Mouse (Mus musculus) left cerebral cortex, adult 11 months (tissue): ENCODE measurements around the gene Gsta2.
"Not testable (repeated sequence)": the region's sequence is repeated elsewhere in the genome, so short reads cannot be mapped to it uniquely, and the experiment has no call there.

Experiments used
- DNase-seq: peaks from one replicate; pipeline ENCODE4 v3.0.0; 2022; ENCODE audit warnings: low spot score

Gsta2 gene

DNA sequence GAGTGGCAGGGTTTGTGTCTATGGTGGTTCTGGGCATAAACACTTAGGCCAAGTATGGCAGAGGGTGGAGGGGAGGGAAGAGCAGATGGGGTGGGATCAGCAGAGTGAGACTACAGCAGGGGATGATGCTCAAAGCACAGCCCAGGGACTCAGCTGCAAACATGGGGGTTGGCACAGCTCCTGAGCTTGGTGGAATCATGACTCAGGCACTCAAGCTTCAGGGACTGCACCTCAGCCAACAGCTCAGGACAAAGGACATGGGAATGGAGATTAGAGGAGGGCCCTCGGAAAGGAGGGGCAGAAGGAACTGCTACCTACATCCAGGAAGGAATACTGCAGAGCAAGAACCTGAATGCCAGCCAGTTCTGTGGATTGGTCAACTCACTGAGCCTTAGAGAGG, 56.4 kb downstream of the Gsta2 start:
- DNase-seq: not testable (repeated sequence)

DNA sequence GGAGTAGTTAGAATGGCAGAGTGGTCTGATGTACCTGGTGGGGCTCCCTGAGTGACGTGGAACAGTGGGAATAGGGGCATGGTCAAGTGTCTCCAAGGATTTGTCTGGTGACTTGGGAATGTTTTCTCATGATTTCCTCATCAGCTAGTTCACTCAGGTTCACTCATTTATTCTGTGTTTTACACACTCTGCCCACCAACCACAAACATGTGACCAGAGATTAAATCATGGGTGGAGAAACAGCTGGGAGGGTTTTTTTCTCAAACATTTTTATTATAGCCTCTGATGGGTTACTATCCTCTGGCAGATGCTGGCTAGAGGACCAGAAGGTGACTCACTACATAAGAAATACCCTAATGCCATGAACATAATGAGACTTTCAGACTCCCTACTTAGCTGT, 57.4 kb downstream of the Gsta2 start:
- DNase-seq: no peak

DNA sequence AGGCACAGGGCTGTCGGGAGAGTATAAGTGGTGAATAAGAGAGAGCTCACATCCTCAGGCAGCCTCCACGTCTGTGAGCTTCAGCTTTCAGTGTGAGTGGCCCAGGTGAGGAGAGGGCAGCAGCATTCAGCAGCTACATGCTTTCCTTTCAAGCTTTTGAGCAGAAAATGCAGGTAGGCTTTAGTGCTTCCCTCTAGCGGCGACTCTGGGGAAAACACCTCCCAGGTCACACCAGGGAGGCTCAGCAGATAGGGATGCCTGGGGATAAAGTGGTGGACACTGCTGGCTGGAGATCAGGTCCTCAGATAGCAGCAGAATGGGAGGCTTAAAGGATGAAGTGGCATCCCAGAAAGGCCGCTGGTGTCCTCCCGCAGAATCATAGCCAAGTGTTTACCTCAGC, 59.5 kb downstream of the Gsta2 start:
- not testable (repeated sequence) for DNase-seq

DNA sequence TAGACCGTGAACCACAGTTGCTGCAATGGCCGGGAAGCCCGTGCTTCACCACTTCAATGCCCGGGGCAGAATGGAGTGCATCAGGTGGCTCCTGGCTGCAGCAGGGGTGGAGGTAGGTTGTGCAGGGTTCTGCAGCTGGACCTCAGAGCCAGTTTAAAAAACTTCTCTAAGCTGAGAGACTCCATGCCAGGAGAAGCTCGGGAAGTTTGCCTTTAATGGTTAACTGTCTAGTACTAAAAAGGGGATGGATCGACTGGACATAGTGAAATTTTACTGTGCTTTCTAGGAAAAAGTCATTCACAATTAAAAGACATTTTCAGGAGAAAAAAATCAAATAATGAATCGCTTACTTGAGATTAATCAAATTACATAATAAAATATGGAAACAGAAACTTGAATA, 60.8 kb downstream of the Gsta2 start:
- not testable (repeated sequence) for DNase-seq

DNA sequence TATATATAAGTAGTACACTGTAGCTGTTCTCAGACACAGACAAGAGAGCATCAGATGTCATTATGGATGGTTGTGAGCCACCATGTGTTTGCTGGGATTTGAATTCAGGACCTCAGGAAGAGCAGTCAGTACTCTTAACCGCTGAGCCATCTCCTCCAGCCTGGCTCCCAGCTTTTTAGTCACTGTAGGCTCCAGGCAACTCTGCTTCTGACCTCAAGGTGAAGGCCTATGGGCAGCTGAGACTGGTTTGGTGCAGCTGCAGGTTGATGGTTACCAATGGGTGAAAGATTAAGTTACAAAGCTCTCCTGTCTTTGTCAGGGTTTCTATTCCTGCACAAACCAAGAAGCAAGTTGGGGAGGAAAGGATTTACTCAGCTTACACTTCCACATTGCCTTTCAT, 61.9 kb downstream of the Gsta2 start:
- DNase-seq: not testable (repeated sequence)

DNA sequence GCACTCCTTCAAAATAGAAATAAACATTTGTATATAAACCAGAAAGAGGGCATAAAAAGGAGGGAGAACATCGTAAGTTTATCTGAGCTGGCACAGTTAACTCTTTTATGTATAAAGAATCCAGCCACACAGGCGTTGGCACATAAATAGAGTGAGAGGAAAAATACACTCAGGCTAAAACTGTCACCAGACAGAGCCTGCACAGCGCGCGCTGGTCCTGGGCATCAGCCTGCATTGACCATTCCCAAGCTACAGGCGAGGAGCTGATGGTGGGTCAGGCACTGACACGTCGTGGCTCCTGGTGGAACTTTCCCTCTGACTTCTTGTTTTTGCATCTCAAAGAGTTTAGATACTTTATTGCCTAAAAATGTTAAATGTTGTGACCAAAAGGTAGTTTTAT, 63.1 kb downstream of the Gsta2 start:
- DNase-seq: not testable (repeated sequence)

- not testable (repeated sequence) for DNase-seq
Observed at GRCm38 (mm10) chr9:78289723-78290122, 65.9 kb downstream of the Gsta2 start, which contains the start of gene Gm10639. Gm10639 (plus strand) TSS chr9:78289923.

DNA sequence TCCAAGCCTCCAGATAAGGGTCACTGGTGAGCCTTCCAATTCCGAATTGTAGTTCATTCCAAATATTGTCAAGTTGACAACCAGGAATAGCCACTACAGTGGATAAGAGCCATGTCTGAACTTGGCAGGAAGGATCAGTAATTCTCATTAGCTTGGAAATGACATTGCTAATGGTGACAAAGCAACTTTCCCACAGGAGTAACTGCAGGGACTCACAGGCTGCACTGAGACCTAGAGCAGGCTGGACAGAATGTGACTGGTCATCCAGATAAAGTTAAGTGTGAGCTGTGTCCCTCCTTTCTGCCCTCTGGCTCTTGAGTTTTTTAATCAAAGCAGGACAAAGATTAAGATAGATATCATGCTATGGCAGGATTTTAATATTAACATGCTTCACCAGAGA, 66.5 kb downstream of the Gsta2 start:
- DNase-seq: not testable (repeated sequence)

GRCm38 (mm10) chr9:78282002-78282711, 73.4 kb downstream of the Gsta2 start:
- not testable (repeated sequence) for DNase-seq
